Mouse (Mus musculus) ES-Bruce4 (cell line): ENCODE measurements at regions not wholly inside any gene's neighbourhood (a gene's known extent, or its start where the extent isn't known, plus 50 kb on each side); places are given as distances from the start of the nearest gene placed in this dataset.

Experiments
- CTCF ChIP-seq: IDR thresholded peaks from one replicate; pipeline ENCODE4 v1.8.1; 2011; ENCODE audit warnings: low read depth, low read length
- EP300 ChIP-seq: IDR thresholded peaks from 2 replicates; pipeline ENCODE4 v1.6.1; 2011; ENCODE audit warnings: low read depth, low read length; ENCODE audit not compliant: insufficient read depth

DNA sequence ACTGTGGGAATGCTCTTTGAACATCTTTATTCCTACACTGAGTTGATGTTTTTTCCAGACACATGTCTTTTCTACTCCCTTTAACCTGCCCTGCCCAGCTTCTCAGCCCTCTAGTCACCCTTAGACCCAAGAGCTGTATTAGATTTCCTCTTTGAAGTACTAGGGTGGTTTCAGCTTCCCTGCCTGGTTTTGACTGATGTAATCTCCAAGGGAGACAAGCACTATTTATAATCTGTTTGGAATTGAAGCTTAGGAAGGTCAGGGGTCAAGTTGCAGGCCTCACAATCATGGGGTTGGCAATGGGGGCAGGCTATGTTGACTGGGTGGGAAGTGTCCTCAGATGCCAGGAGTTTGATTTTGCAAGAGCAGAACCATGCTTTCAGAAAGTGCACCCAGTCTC is 81.7 kb upstream of the Ddhd1 start:
- TF ChIP-seq CTCF (no peak), EP300 (no peak)
